Mouse (Mus musculus) ES-Bruce4 (cell line): Measurements from ENCODE around the gene Large1.

Experiments
- CTCF ChIP-seq: IDR thresholded peaks from one replicate; pipeline ENCODE4 v1.8.1; 2011; ENCODE audit warnings: low read depth, low read length
- EP300 ChIP-seq: IDR thresholded peaks from 2 replicates; pipeline ENCODE4 v1.6.1; 2011; ENCODE audit warnings: low read depth, low read length; ENCODE audit not compliant: insufficient read depth
- POLR2A ChIP-seq: IDR thresholded peaks from one replicate; pipeline ENCODE4 v1.8.1; 2011; ENCODE audit warnings: low read length; ENCODE audit not compliant: insufficient read depth

- TF ChIP-seq POLR2A (no peak), EP300 (no peak), CTCF (no peak)
These were observed 166.0 kb downstream of the Large1 start for GRCm38 (mm10) chr8:73187381-73187780.
